Mouse (Mus musculus) limb, embryonic 14.5 days (tissue): ENCODE results near the gene St6galnac1. TPM values are rescaled to one million over a fixed set of nuclear protein-coding genes. Genes with fewer than 3 reads are reported as not detected.
"Not testable (repeated sequence)": the region's sequence is repeated elsewhere in the genome, so short reads cannot be mapped to it uniquely, and the experiment has no call there.

ENCODE experiments used
- ATAC-seq: fragments of 200-750 bp; cut with Nextera tagmentation; 2 replicates; pipeline ENCODE4 v1.8.0; 2017; ENCODE audit warnings: low read depth, moderate number of reproducible peaks, moderate TSS enrichment; ENCODE audit not compliant: low FRiP score
- DNase-seq: peaks from one replicate; pipeline ENCODE4 v3.0.0-alpha.2; 2015; ENCODE audit warnings: low spot score
- H3K27ac ChIP-seq: fragments of 300-500 bp; sonication (generic); replicated peaks from 2 replicates; pipeline ENCODE4 v1.5.1; 2014; ENCODE audit warnings: low read depth, mild to moderate bottlenecking, low read length, moderate library complexity, mixed read lengths
- H3K27me3 ChIP-seq: fragments of 300-500 bp; sonication (generic); 2 replicates; pipeline ENCODE4 v1.6.1; 2014; ENCODE audit warnings: low read length, mixed read lengths; ENCODE audit not compliant: control insufficient read depth, insufficient read depth
- H3K36me3 ChIP-seq: fragments of 300-500 bp; sonication (generic); 2 replicates; pipeline ENCODE4 v1.6.1; 2014; ENCODE audit warnings: mild to moderate bottlenecking, low read length, moderate library complexity, mixed read lengths; ENCODE audit not compliant: control insufficient read depth, insufficient read depth
- H3K4me1 ChIP-seq: fragments of 300-500 bp; sonication (generic); 2 replicates; pipeline ENCODE4 v1.6.1; 2014; ENCODE audit warnings: antibody characterized with exemption, low read length, mixed read lengths; ENCODE audit not compliant: control insufficient read depth, insufficient read depth
- H3K4me2 ChIP-seq: fragments of 300-500 bp; sonication (generic); replicated peaks from 2 replicates; pipeline ENCODE4 v1.6.1; 2014; ENCODE audit warnings: low read depth, mild to moderate bottlenecking, low read length, moderate library complexity; ENCODE audit not compliant: severe bottlenecking
- H3K4me3 ChIP-seq: fragments of 300-500 bp; sonication (generic); replicated peaks from 2 replicates; pipeline ENCODE4 v1.5.1; 2014; ENCODE audit warnings: low read length
- H3K9ac ChIP-seq: fragments of 300-500 bp; sonication (generic); 2 replicates; pipeline ENCODE4 v1.6.1; 2014; ENCODE audit warnings: mild to moderate bottlenecking, low read depth, low read length, moderate library complexity; ENCODE audit not compliant: severe bottlenecking
- H3K9me3 ChIP-seq: fragments of 300-500 bp; sonication (generic); 2 replicates; pipeline ENCODE4 v1.6.1; 2016; ENCODE audit warnings: low read length; ENCODE audit not compliant: control insufficient read depth
- POLR2A ChIP-seq: fragments of 200-500 bp; IDR thresholded peaks from 2 replicates; pipeline ENCODE4 v1.8.0; 2012; ENCODE audit warnings: inconsistent platforms, mild to moderate bottlenecking, moderate library complexity, borderline replicate concordance; ENCODE audit not compliant: insufficient read depth, insufficient read length; ENCODE audit errors: extremely low read depth
- WGBS: fragments of 180-500 bp; shearing (Covaris S2); extraction: QIAGEN DNeasy Blood & Tissue Kit; methylation state at CpG from one replicate; pipeline ENCODE4 v1.1.7; 2014; 5-methylcytosine and 5-hydroxymethylcytosine counted together
- polyA plus RNA-seq, 2 experiments: library from polyadenylated mRNA; depleted of rRNA in 1 of 2; stranded (reverse) in 1 of 2; unstranded in 1 of 2; fragments of >200 nt; fragmentation: Nextera tagmentation in 1 of 2; extraction: Ambion mirVana in 1 of 2; gene quantifications; 2 replicates each; pipeline versions ENCODE4 v1.2.1 to v1.2.3; 2012 to 2014

The St6galnac1 gene
- polyA plus RNA-seq (2012; rRNA removed) (not detected in 2 replicates), polyA plus RNA-seq (2014; fragmentation: Nextera tagmentation; extraction: Ambion mirVana) (not detected in 2 replicates)

GRCm38 (mm10) chr11:116775407-116775806, at the start of gene St6galnac1:
Gene St6galnac1, minus strand, starts transcription at chr11:116775507.
- Histone ChIP-seq H3K4me2 (no peak within 1 kb of the TSS), H3K4me3 (no peak within 1 kb of the TSS), H3K36me3 (no peaks in the 10 kb centered on the region), H3K27ac (no peak within 1 kb of the TSS), H3K4me1 (no peaks in the 10 kb centered on the region), H3K9ac (no peak within 1 kb of the TSS), H3K9me3 (no peaks in the 10 kb centered on the region), H3K27me3 (no peaks in the 10 kb centered on the region)
- ATAC-seq (no peak), DNase-seq (no peak)
- TF ChIP-seq POLR2A: no peak
- 85% methylated on average over 7 of the region's 7 CpGs for WGBS

DNA sequence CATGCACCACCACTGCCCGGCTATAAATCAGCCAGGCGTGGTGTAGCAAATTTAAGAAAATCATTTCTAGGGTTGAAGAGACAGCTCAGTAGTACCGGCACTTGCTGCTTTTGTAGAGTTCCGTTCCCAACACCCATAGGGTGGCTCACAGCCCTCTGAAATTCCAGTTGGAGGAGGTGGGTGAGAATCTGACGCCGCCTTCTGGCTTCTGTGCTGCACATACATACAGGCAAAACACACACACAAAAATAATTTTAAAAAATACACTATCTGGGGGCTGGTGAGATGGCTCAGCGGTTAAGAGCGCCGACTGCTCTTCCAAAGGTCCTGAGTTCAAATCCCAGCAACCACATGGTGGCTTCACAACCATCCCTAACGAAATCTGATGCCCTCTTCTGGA, 48.6 kb upstream of the St6galnac1 start:
- not testable (repeated sequence) for H3K9me3 ChIP-seq, H3K4me3 ChIP-seq, H3K27me3 ChIP-seq, H3K36me3 ChIP-seq, H3K27ac ChIP-seq, H3K9ac ChIP-seq, DNase-seq, ATAC-seq, H3K4me2 ChIP-seq
- peaks cover 17% of the 10 kb centered on the region; the same call in 1 of the 2 replicates for H3K4me1 ChIP-seq
- WGBS: 97% methylated on average over 10 of the region's 10 CpGs

DNA sequence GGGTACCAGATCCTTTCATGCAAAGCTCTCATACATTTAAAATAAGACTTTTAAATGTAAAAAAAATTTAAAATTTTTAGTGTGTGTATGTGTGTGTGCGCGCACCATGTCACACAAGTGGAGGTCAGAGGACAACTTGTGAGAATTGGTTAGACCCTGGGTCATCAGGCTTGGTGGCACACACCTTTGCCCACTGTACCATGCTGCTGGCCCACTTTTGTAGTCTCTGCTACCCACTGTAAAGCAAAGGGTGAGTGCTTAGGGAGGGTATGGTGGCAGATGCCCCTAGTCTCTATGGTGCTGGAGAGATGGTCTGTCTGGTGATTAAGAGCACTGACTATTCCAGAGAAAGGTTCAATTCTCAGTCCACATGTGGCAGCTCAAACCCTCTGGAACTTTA, 47.9 kb upstream of the St6galnac1 start:
- peaks cover 19% of the 10 kb centered on the region; the same call in 1 of the 2 replicates for H3K4me1 ChIP-seq
- no peak overlapping the region for H3K4me2 ChIP-seq
- no peaks in the 10 kb centered on the region for H3K36me3 ChIP-seq
- H3K4me3 ChIP-seq: no peak overlapping the region
- TF ChIP-seq POLR2A: no peak
- DNase-seq (no peak), ATAC-seq (no peak)
- no peak overlapping the region for H3K27ac ChIP-seq
- H3K9me3 ChIP-seq: no peaks in the 10 kb centered on the region
- no peak overlapping the region for H3K9ac ChIP-seq
- no peaks in the 10 kb centered on the region for H3K27me3 ChIP-seq
- 100% methylated on average over 2 of the region's 2 CpGs for WGBS

DNA sequence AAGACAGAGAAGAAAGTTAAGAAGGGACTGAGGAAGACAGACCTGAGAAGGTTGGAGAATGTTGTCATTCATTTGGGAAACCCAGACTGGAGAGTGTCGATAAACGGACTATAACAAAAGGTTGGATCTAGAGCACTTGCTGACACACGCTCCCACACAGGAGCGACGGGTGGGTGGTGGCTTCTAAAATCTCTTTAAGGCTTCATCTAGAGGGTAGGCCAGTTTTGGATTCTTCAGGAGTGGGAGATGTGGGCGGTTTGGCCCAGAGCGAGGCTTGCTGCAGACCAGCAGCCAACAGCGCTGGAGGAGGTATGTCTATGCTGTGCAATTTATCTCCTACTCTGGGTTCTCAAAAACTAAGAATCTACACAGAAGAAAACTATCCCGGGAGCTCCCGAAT, 47.3 kb upstream of the St6galnac1 start:
- WGBS: 88% methylated on average over 10 of the region's 10 CpGs
- H3K9me3 ChIP-seq: no peaks in the 10 kb centered on the region
- H3K27ac ChIP-seq: no peak overlapping the region
- H3K4me1 ChIP-seq: peaks cover 17% of the 10 kb centered on the region; the same call in 1 of the 2 replicates
- H3K4me3 ChIP-seq: no peak overlapping the region
- DNase-seq: no peak
- H3K27me3 ChIP-seq: no peaks in the 10 kb centered on the region
- TF ChIP-seq POLR2A: no peak
- no peak overlapping the region for H3K4me2 ChIP-seq
- no peaks in the 10 kb centered on the region for H3K36me3 ChIP-seq
- no peak for ATAC-seq
- no peak overlapping the region for H3K9ac ChIP-seq

DNA sequence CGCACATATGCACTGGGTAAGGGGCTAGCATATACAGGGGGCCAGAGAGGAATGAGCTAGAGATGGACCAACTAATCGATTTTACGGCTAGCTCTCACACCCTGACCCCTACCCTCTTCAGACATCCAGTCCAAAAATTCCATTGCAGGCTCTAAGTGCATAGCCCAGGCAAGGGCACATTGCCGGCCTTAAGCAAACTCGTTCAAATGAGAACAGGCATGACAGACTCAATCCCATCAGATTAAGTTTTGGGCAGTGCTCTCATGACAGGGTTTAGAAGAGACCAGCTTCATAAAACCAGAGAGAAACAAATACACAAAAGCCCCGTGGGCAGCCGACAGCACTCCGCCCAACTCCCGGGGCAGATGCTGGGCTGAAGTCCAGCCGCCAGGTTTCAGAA, 46.9 kb upstream of the St6galnac1 start:
- Histone ChIP-seq H3K4me3 (no peak overlapping the region), H3K4me2 (no peak overlapping the region), H3K9me3 (no peaks in the 10 kb centered on the region), H3K9ac (no peak overlapping the region), H3K36me3 (no peaks in the 10 kb centered on the region), H3K27me3 (no peaks in the 10 kb centered on the region), H3K27ac (no peak overlapping the region), H3K4me1 (peaks cover 15% of the 10 kb centered on the region; the same call in 1 of the 2 replicates)
- ATAC-seq: no peak
- no peak for TF ChIP-seq POLR2A
- DNase-seq: no peak
- WGBS: 83% methylated on average over 10 of the region's 10 CpGs
